Mouse (Mus musculus) neutrophil, adult 5-6 weeks (primary cell): ENCODE data around the gene Slc25a15. TPM values are rescaled to one million over a fixed set of nuclear protein-coding genes. Genes with fewer than 3 reads are reported as not detected.

Source experiments
- ATAC-seq: fragments of 151-379, 151-347 bp; 2 replicates; pipeline ENCODE4 v1.8.0; 2017; ENCODE audit warnings: mild to moderate bottlenecking, moderate TSS enrichment; ENCODE audit not compliant: insufficient number of reproducible peaks, poor library complexity, low FRiP score, severe bottlenecking; ENCODE audit errors: extremely low read depth
- total RNA-seq: library from RNA; stranded (forward); fragments of 200-1000 nt; gene quantifications from 2 replicates; pipeline ENCODE4 v1.2.3, GENCODE M21; 2017

Gene Slc25a15
- total RNA-seq: 5.8 and 6.3 TPM in 2 replicates

- ATAC-seq: peak; percentile 82
Measured at GRCm38 (mm10) chr8:22398142-22398951, at the start of gene Slc25a15. TSS of gene Slc25a15 (minus strand) at chr8:22398597.

- ATAC-seq: no peak
Measured at GRCm38 (mm10) chr8:22411971-22412370, 13.6 kb upstream of the Slc25a15 start.

DNA sequence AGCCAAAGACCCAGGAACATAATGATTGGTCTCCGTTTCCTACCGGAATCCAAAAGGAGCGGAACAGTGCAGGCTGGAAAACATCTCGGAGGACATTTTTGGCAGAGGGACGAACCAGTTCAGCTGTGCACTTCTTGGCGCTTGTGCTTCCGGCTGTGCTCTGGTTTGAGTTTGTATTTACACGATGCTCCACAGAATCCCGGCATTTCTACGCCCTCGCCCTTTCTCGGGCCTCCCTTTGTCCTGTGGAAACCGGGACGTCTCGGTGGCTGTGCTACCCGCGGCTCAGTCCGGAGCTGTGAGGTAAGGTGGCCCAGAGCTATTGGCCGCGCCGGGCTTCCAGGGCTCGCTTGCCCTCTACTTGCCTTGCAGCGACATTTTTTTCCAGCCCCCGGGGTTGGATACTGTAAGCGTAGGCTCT lies 12.9 kb upstream of the Slc25a15 start, which contains the start of gene Mrps31:
Gene Mrps31, plus strand, starts transcription at position 80 of the 421 bp plus-strand sequence.
- peak; percentile 82 for ATAC-seq

GRCm38 (mm10) chr8:22410688-22411281 lies 12.4 kb upstream of the Slc25a15 start:
- peak; percentile 37; the same call in 1 of the 2 replicates for ATAC-seq

- ATAC-seq: no peak
Measured at GRCm38 (mm10) chr8:22405733-22406132, 7.3 kb upstream of the Slc25a15 start.

GRCm38 (mm10) chr8:22403235-22403634 lies 4.8 kb upstream of the Slc25a15 start:
- no peak for ATAC-seq

GRCm38 (mm10) chr8:22400593-22400992 lies 2.2 kb upstream of the Slc25a15 start:
- no peak for ATAC-seq

DNA sequence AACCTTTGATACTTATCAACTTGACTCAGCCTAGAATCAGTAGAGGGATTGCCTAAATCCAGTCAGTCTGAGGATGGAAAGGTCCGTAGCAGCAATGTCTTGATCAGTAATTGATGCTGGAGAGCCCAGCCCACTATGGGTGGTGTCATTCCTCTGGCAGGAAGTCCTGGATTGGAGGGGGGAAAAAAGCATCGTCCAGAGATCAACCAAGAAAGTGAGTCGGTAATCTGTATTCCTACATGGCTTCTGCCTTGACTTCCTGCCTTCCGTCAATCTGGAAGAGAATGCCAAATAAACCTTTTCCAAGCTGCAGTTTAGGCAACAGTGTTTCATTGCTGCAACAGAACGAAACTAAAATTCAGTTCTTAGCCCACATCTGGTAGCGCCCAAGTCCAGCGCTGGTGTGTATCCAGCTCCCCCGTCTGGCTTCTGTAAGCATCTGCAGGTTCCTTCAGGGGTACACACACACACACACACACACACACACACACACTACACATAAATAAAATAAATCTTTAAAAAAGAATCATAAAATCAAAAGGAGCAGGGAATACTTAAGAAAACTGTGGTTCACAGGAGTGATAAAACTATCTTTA lies 986 bp upstream of the Slc25a15 start:
- ATAC-seq: no peak

- ATAC-seq: no peak
Measured at GRCm38 (mm10) chr8:22397811-22398141, 621 bp downstream of the Slc25a15 start.

GRCm38 (mm10) chr8:22395256-22395655 lies 3.1 kb downstream of the Slc25a15 start:
- no peak for ATAC-seq

GRCm38 (mm10) chr8:22394471-22394870 lies 3.9 kb downstream of the Slc25a15 start:
- no peak for ATAC-seq

DNA sequence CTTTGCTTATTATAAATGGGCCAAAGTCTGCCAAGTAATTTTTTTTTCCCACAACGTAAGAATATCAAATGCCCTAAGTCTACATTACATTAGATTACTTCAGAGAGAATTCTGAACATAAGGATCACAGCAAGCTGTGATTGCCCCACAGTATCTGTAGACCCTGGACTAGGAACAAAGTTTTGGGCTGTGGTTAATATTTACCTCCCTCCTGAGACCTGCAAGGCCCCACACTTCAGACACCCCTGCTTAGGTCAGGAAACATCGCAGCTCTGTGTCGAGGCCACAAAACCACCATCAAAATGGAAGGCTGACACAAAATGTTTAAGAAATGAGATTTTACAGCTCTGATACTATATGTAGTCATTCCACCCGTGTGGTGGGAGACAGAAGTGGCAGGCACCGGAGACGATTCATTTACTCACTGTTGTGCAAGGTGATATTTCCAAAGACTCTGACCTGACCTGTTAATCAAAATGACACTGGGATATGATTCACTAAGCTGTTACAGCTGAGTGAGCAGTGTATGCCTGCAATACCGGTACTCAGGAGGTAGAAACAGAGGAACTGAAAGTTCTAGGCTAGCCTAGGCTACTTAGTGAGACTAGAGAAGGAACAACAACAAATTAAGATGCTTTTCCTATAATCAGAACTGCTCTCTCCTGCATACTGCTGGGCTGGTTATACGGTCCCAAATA lies 7.5 kb downstream of the Slc25a15 start:
- no peak for ATAC-seq

DNA sequence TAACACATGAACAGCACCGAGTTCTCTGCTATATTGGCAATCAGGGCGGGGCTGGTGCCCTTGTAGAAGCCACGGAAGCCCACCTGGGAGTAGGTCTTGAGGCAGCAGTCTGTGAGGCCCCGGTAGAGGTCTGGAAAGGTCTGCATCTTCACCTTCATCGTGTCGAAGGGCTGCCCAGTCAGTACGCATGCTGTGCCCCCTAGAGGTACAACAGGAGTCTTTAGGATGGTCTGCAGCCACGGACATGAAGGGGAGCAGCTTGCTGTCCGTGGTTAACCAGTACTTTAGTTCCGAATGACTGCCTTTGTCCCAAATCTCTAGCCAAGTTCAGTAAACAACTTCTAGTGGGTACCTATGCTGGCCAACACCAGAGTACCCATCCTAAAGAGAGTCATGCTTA lies 8.5 kb downstream of the Slc25a15 start:
- no peak for ATAC-seq

GRCm38 (mm10) chr8:22385158-22385557 lies 13.2 kb downstream of the Slc25a15 start:
- no peak for ATAC-seq

- ATAC-seq: no peak
Measured at GRCm38 (mm10) chr8:22382824-22383595, 15.4 kb downstream of the Slc25a15 start.

DNA sequence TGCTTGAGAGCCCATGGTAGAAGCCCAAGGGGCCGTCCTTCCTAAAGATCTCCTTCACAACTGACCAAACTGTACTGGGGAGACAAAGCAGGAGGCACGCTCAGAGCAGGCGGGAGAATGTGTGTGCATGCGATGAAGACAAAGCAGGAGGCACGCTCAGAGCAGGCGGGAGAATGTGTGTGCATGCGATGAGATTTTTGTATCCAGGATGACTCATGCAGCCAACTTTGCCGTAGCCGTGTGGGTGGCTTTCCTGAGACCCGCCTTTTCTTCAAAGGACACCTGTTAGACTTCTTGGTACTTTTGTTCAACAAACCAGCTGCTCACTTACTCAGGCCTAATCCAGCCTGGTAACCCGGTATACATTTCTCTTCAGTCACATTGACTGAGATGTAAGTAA lies 17.5 kb downstream of the Slc25a15 start:
- no peak for ATAC-seq

GRCm38 (mm10) chr8:22376903-22377302 lies 21.5 kb downstream of the Slc25a15 start:
- ATAC-seq: peak; percentile 64; the same call in 1 of the 2 replicates

DNA sequence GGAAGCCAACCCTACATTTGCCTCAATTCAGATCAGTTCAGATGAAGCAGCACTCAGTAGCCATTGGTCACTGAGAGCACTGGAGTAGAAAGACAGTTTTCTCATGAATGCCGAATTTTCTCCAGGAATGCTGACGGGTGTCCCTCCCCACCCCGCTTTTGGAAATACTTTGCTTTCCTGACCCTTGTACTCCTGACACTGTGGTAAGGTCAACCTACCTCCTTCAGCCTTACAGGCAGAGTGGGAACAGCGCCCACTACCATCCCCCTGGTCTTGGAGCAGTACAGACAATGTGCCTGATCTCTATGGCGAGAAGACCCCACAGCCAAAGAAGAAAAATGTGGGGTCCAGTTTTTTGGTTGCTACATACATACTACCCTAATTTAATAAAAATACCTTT lies 22.1 kb downstream of the Slc25a15 start:
- ATAC-seq: no peak

- ATAC-seq: no peak
Measured at GRCm38 (mm10) chr8:22359882-22360281, 38.5 kb downstream of the Slc25a15 start.
